Mouse (Mus musculus) intestine, embryonic 14.5 days (tissue): ENCODE data around the gene Nkx2-5. TPM values are rescaled to one million over a fixed set of nuclear protein-coding genes. Genes with fewer than 3 reads are reported as not detected.

Experiments used
- ATAC-seq: fragments of 200-750 bp; cut with Nextera tagmentation; replicated peaks from 2 replicates; pipeline ENCODE4 v1.8.0; 2017; ENCODE audit warnings: low read depth, moderate number of reproducible peaks, moderate TSS enrichment, moderate library complexity; ENCODE audit not compliant: low FRiP score, low TSS enrichment
- DNase-seq: peaks from one replicate; pipeline ENCODE4 v3.0.0-alpha.2; 2018; ENCODE audit warnings: low spot score
- H3K27ac ChIP-seq: fragments of 300-500 bp; sonication (generic); 2 replicates; pipeline ENCODE4 v1.5.1; 2014; ENCODE audit warnings: low read depth, mild to moderate bottlenecking, control low read depth
- H3K27me3 ChIP-seq: fragments of 300-500 bp; sonication (generic); replicated peaks from 2 replicates; pipeline ENCODE4 v1.6.1; 2014; ENCODE audit warnings: low read length, control low read depth; ENCODE audit not compliant: control insufficient read depth, insufficient read depth
- H3K36me3 ChIP-seq: fragments of 300-500 bp; sonication (generic); 2 replicates; pipeline ENCODE4 v1.6.1; 2014; ENCODE audit warnings: low read length, control low read depth; ENCODE audit not compliant: control insufficient read depth, insufficient read depth
- H3K4me1 ChIP-seq: fragments of 300-500 bp; sonication (generic); replicated peaks from 2 replicates; pipeline ENCODE4 v1.6.1; 2014; ENCODE audit warnings: low read length, control low read depth, mixed read lengths; ENCODE audit not compliant: control insufficient read depth, insufficient read depth
- H3K4me2 ChIP-seq: fragments of 300-500 bp; sonication (generic); 2 replicates; pipeline ENCODE4 v1.6.1; 2014; ENCODE audit warnings: low read length
- H3K4me3 ChIP-seq: fragments of 300-500 bp; sonication (generic); 2 replicates; pipeline ENCODE4 v1.5.1; 2014; ENCODE audit warnings: low read depth, low read length, control low read depth, mixed read lengths
- H3K9ac ChIP-seq: fragments of 300-500 bp; sonication (generic); 2 replicates; pipeline ENCODE4 v1.6.1; 2014; ENCODE audit warnings: mild to moderate bottlenecking, low read length
- H3K9me3 ChIP-seq: fragments of 300-500 bp; sonication (generic); 2 replicates; pipeline ENCODE4 v1.6.1; 2016; ENCODE audit warnings: low read length, control low read depth; ENCODE audit not compliant: control insufficient read depth
- WGBS: fragments of 180-500 bp; shearing (Covaris S2); extraction: QIAGEN DNeasy Blood & Tissue Kit; methylation state at CpG from one replicate; pipeline ENCODE4 v1.1.7; 2014; 5-methylcytosine and 5-hydroxymethylcytosine counted together
- polyA plus RNA-seq: library from polyadenylated mRNA; unstranded; fragments of >200 nt; fragmentation: Nextera tagmentation; extraction: Ambion mirVana; gene quantifications from 2 replicates; pipeline ENCODE4 v1.2.1, GENCODE M21; 2014

Nkx2-5 gene
- polyA plus RNA-seq, 1 experiment from 2014 or later: 0.11 TPM

DNA sequence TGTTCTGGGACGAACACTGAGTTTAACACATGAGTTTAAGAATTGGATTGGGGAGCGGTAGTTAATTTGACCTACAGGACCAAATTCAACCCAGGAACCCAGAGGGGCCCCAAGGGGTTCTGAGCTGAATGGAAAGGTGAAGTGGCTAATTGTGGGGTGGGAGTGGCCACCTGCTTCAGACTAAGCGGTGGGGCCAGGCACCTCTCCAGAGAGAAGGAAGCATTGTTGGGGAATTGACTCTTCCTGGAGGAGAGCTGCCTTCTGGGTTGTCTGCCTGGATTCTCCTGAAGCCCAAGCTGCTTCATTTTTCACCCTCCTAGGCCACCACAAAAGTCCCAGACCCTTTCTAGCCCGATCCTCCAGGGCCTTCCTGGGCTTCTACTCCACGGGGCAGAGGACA lies 2.8 kb downstream of the Nkx2-5 start:
- DNase-seq: no peak
- Histone ChIP-seq H3K4me3 (no peak overlapping the region), H3K9me3 (no peaks in the 10 kb centered on the region), H3K4me2 (no peak overlapping the region), H3K27ac (no peak overlapping the region), H3K9ac (no peak overlapping the region), H3K27me3 (peaks cover 99% of the 10 kb centered on the region), H3K36me3 (no peaks in the 10 kb centered on the region), H3K4me1 (no peaks in the 10 kb centered on the region)
- ATAC-seq: no peak
- WGBS: 1% methylated on average over 5 of the region's 5 CpGs

DNA sequence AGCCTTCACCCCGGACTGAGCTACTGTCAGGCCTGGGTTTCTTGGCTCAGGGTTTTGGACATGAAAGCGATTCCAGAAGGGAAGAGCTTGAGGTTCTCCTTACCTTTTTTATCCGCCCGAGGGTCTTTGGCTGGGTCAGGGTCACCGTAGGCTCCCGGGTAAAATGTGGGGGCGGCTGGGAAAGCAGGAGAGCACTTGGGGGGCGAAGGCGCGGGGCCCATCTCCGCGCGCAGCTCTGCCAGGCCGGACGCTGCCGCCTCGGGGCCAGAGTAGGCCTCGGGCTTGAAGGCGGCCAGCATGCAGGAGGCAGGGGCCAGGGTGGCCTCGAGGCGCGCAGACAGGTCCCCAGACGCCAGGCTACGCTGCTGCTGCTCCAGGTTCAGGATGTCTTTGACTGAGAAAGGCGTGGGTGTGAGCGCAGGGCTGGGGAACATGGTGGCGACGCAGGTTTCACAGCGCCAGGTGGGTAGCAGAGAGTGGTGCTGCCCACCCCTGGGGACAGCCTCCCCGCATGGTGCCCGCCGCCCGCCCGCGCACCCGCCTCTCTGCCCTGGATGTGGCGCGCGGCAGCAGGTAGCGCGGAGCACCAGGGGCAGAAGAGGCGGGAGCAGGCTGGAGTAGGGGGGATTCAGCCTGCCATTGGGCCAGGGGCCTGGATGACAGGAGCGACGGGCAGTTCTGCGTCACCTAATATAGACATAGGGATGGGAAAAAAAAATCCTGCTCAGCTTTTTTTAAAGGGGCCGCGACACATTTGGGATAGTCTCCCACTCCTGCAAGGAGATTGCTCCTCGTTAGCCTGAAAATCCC lies 3.7 kb downstream of the Nkx2-5 start:
- Histone ChIP-seq H3K36me3 (no peaks in the 10 kb centered on the region), H3K9me3 (no peaks in the 10 kb centered on the region), H3K4me1 (no peaks in the 10 kb centered on the region), H3K9ac (no peak overlapping the region), H3K27ac (no peak overlapping the region), H3K4me3 (no peak overlapping the region), H3K4me2 (no peak overlapping the region), H3K27me3 (peaks cover 100% of the 10 kb centered on the region)
- DNase-seq (no peak), ATAC-seq (no peak)
- WGBS: under 1% methylated on average over 48 of the region's 48 CpGs

DNA sequence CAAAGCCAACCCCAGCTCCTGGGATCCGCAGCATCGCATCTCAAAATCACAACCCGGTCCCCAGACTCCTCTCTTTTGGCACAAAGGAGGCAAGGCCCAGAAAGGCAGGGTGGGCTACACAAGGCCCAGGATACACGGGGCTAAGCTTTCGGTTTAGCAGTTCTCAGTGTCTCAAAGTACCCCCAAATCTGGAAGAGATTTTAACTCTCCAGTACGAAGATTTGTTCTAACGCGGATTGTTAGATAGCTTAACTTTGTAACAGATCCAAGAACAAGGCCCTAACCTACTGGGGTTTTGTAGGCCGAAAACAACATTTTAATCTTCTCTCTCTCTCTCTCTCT lies 4.4 kb downstream of the Nkx2-5 start:
- Histone ChIP-seq H3K27ac (no peak overlapping the region), H3K27me3 (peaks cover 100% of the 10 kb centered on the region), H3K4me2 (no peak overlapping the region), H3K4me3 (no peak overlapping the region), H3K9me3 (no peaks in the 10 kb centered on the region), H3K9ac (no peak overlapping the region), H3K36me3 (no peaks in the 10 kb centered on the region), H3K4me1 (no peaks in the 10 kb centered on the region)
- DNase-seq (no peak), ATAC-seq (no peak)
- WGBS: 8% methylated on average over 9 of the region's 9 CpGs

DNA sequence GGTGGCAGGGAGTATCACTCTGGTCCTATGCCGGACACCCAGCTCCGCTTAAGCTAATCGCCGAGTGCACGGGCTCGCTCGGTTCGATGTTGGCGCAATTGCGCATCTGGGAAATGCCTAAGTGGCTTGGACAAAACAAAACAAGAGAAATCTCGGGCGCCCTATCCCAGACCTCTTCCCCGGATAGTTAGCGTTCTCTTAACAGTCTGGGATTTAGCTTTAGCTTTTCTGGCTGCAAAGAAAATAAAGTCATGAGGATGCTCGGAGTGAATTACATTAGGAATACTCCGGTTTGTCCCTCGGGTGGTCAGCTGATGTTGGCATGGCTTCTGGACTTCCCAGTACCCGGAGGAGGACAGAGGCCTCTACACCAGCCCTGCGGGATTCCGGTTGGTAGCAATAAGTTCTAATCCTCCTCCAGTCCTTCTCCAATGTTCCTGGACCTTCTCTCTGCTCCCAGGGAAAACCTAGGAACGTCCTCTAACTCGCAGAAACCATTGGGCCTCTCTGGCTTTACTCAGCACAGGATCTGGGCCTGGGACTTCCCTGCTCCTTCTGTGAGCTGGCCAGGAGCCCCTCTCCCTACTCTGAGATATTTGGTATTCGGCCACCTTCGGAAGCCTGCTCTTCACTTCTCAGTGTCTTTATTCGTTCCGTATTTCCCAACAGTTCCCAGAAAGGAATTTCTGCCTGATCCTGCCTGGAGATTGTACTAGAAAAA lies 4.9 kb downstream of the Nkx2-5 start:
- H3K27ac ChIP-seq: no peak overlapping the region
- H3K4me3 ChIP-seq: 0 out of 2 replicates have a peak overlapping the region, but pooled peaks have one; percentile 12
- H3K9ac ChIP-seq: no peak overlapping the region
- peaks cover 100% of the 10 kb centered on the region for H3K27me3 ChIP-seq
- H3K4me1 ChIP-seq: no peaks in the 10 kb centered on the region
- ATAC-seq (no peak), DNase-seq (no peak)
- H3K9me3 ChIP-seq: no peaks in the 10 kb centered on the region
- no peak overlapping the region for H3K4me2 ChIP-seq
- no peaks in the 10 kb centered on the region for H3K36me3 ChIP-seq
- WGBS: 4% methylated on average over 26 of the region's 26 CpGs

GRCm38 (mm10) chr17:26838911-26839717 lies 5.7 kb downstream of the Nkx2-5 start:
- DNase-seq (peak; percentile 77), ATAC-seq (no peak)
- Histone ChIP-seq H3K27me3 (peaks cover 99% of the 10 kb centered on the region), H3K36me3 (no peaks in the 10 kb centered on the region), H3K27ac (no peak overlapping the region), H3K4me2 (peak overlapping the region; percentile 11), H3K9ac (no peak overlapping the region), H3K9me3 (no peaks in the 10 kb centered on the region), H3K4me1 (no peaks in the 10 kb centered on the region), H3K4me3 (peak overlapping the region; percentile 12; the same call in 1 of the 2 replicates)
- WGBS: under 1% methylated on average over 87 of the region's 87 CpGs

GRCm38 (mm10) chr17:26838191-26838910 lies 6.5 kb downstream of the Nkx2-5 start:
- no peak overlapping the region for H3K4me2 ChIP-seq

DNA sequence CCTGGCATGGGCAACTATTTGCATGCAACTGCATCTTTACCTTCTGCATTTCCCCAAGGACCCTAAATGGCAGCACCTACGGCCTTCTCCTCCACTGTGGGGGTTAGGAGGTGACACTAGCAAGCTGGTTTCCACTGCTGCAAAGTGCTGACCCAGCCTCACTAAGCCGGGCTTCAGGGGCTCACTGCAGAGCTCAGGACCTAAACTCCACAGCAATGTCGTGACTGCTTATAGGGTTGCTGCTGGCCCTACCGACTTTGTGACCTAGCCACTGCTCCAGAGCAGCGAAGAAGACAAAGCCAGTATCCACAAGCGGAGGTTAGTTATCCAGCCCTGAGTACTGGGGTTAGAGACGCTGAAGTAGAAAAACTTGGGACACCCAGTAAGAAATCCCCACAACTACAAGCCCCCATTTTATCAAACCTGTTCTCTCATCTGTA lies 7.2 kb downstream of the Nkx2-5 start:
- ATAC-seq (no peak), DNase-seq (no peak)
- no peak overlapping the region for H3K4me2 ChIP-seq
- H3K36me3 ChIP-seq: no peaks in the 10 kb centered on the region
- H3K4me3 ChIP-seq: no peak overlapping the region
- no peaks in the 10 kb centered on the region for H3K4me1 ChIP-seq
- 6% methylated on average over 7 of the region's 7 CpGs for WGBS
- no peak overlapping the region for H3K9ac ChIP-seq
- H3K9me3 ChIP-seq: no peaks in the 10 kb centered on the region
- no peak overlapping the region for H3K27ac ChIP-seq
- H3K27me3 ChIP-seq: peaks cover 99% of the 10 kb centered on the region

More at GRCm38 (mm10) chr17:26838191-26838910, 6.5 kb downstream of the Nkx2-5 start:
- DNase-seq (peak; percentile 67), ATAC-seq (no peak)
- Histone ChIP-seq H3K27ac (no peak overlapping the region), H3K9ac (no peak overlapping the region), H3K36me3 (no peaks in the 10 kb centered on the region), H3K27me3 (peaks cover 99% of the 10 kb centered on the region), H3K4me1 (no peaks in the 10 kb centered on the region), H3K4me3 (no peak overlapping the region), H3K9me3 (no peaks in the 10 kb centered on the region)
- WGBS: 2% methylated on average over 37 of the region's 37 CpGs
